Mouse (Mus musculus) liver, adult 2 months (tissue): Measurements from ENCODE around the gene Tmem117.

Experiments
- CTCF ChIP-seq: fragments of 200-500 bp; IDR thresholded peaks from 2 replicates; pipeline ENCODE4 v1.5.1; 2011; ENCODE audit warnings: low read depth, low read length, control low read depth
- POLR2A ChIP-seq: fragments of 200-500 bp; IDR thresholded peaks from 2 replicates; pipeline ENCODE4 v1.6.1; 2011; ENCODE audit warnings: low read length, control low read depth; ENCODE audit not compliant: insufficient read depth; ENCODE audit errors: extremely low read depth

GRCm38 (mm10) chr15:94811550-94811949 is 182.5 kb downstream of the Tmem117 start:
- TF ChIP-seq POLR2A (no peak), CTCF (no peak)
